Mouse (Mus musculus): ENCODE data around the gene Shank2.

- TF ChIP-seq POLR2A (IDR thresholded peaks at IDR 0.05; ENCODE audit: borderline replicate concordance, extremely low read depth, insufficient read depth, insufficient read length, poor library complexity, severe bottlenecking) (no peak), CTCF (IDR thresholded peaks at IDR 0.05; ENCODE audit: borderline replicate concordance, extremely low read depth, insufficient read depth, insufficient read length) (no peak)
Measured at GRCm38 (mm10) chr7:144441976-144442375, 440.2 kb downstream of the Shank2 start.

Measured in brain, embryonic 14.5 days (tissue).